Mouse (Mus musculus) right cerebral cortex, postnatal 10 days (tissue): ENCODE measurements around the gene Spg11.
"Not testable (repeated sequence)": the region's sequence is repeated elsewhere in the genome, so short reads cannot be mapped to it uniquely, and the experiment has no call there.

ENCODE experiments used
- DNase-seq, 2 experiments: peaks; one replicate each; pipeline ENCODE4 v3.0.0; 2021; ENCODE audit warnings: low spot score in 2 of 2

The Spg11 gene

GRCm38 (mm10) chr2:122145756-122146155, 27.6 kb upstream of the Spg11 start:
- DNase-seq = no peak

- DNase-seq = no peak
These were observed 24.9 kb upstream of the Spg11 start for GRCm38 (mm10) chr2:122143111-122143510.

- no peak for DNase-seq
These were observed 23.3 kb upstream of the Spg11 start for GRCm38 (mm10) chr2:122141332-122141967.

DNA sequence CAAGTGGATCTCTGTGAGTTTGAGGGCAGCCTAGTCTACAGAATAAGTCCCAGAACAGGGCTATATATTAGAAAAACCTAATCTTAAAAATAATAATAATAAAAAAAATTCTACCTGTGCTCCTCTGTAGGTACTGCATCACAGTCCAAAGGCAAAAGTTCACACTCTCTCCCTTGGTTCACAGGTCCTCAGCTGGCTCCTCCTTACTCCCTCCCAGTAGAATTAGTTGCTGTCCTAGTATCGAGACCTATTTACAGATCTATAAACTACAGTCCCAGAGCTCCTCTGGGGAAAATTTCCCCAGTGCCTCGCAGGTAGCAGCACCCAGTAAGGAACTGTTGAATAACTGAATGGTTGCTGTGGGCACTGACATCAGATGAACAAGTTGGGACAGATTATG, 22.6 kb upstream of the Spg11 start:
- no peak for DNase-seq

DNA sequence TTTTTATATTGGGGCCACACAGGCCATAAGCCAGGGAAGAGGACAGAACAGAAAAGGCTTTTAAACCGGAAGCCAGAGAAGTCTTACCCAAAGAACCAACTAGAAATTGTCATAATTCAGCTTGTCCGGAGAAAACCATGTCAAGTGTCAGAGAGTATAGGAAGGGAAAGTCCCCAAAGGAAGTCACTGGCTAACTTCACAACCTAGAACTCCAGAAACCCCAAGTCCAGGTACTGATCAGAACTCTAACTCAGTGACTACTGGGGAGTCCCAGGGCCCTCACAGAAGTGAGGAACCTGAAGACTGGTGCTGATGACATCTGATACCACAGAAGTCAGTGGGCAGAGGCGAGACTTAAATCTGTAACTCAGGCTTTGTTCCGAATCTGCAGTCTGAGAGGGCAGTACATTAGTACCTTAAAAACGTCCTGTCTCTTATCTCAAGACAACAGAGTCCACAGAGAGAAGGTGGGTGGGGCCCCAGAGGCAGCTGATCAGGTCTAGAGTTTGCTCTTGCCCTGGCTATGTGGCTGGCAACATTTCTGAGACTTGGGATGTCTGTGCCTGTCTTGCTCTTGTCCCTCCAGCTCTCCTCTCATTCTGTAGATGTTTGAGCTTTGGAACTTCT, 19.8 kb upstream of the Spg11 start:
- DNase-seq = no peak

GRCm38 (mm10) chr2:122132618-122133017, 14.4 kb upstream of the Spg11 start:
- no peak for DNase-seq

DNA sequence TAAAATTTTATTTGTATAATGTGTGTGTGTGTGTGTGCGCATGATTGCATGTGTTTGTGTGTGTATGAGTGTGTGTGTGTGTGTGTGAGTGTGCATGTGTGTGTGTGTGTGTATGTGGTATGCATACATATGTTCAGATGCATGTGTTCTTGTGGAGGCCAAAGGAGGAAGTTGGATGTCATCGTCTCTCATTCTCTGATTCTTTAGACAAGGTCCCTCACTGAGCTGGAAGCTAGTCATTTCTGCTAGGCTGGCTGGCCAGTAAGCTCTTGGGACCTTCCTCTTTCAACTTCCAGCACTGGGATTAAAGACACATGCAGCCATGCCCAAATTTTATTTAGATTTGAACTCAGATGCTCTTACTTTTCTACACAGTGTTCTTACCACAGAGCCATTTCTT, 13.9 kb upstream of the Spg11 start:
- no peak for DNase-seq

DNA sequence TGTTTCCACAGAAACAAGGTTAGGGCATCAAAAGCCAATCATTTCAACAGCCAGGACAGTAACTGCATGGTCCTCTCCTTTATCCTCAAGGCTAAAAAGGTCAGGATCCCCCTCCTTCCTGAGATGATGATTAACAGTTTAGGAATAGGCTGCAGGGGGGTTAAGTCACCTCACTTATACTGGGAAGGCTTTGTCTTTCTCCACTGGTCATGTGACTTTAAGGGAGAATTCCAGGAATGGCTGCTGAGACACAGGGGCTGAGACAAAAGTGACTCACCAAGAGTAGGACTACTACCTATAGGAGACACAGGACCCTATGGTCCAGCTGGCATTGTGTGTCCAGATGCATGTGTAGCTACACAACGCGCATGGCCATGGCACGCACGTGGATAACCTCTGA, 9.4 kb upstream of the Spg11 start:
- no peak for DNase-seq

GRCm38 (mm10) chr2:122126765-122127347, 8.7 kb upstream of the Spg11 start:
- no peak for DNase-seq

- DNase-seq = no peak
These were observed 7.7 kb upstream of the Spg11 start for GRCm38 (mm10) chr2:122125680-122126572.

GRCm38 (mm10) chr2:122116888-122117287, 1.3 kb downstream of the Spg11 start:
- DNase-seq = no peak

- no peak for DNase-seq
These were observed 8.5 kb downstream of the Spg11 start for GRCm38 (mm10) chr2:122109714-122110113.

GRCm38 (mm10) chr2:122108101-122108500, 10.1 kb downstream of the Spg11 start:
- no peak for DNase-seq

DNA sequence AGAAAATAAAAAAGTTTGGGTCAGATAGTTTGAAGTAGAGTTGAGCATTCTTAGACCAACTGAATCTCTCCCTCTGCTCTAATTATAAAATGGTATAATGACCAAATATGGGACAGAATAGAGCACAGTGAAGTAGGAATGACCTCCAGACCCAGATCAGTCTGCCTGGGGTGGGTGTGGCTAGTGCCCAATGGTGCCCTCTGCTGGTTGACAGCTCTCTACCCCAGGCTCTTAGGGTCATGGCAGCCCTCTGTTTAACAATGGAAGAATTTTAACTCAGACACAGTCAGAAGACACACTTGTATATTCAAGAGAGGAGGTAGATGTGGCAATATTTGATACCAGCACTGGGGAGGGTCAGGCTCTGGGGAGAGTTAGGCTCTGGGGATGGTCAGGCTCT, 16.1 kb downstream of the Spg11 start:
- no peak for DNase-seq

GRCm38 (mm10) chr2:122097686-122098085, 20.5 kb downstream of the Spg11 start:
- DNase-seq = not testable (repeated sequence)

DNA sequence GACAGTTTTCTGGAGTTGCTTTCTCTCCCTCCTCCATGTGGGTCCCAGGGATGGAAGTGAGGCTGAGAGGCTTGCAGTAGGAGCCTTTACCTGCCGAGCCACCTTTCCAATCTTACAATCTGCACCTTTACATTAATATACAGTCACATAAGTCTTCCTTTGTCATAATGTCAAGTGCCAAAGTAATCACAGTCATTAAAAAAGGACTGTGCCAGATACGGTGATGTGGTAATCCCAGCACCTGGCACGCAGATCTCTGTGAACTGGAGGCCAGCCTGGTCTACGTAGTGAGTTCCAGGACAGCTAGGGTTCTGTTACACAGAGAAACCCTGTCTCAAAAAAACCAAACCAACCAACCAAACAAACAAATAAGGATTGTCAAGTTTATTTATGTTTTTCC, 24.3 kb downstream of the Spg11 start:
- DNase-seq = no peak

- no peak for DNase-seq
These were observed 31.7 kb downstream of the Spg11 start for GRCm38 (mm10) chr2:122086446-122086845.

- no peak for DNase-seq
These were observed 36.3 kb downstream of the Spg11 start for GRCm38 (mm10) chr2:122081728-122082456.

DNA sequence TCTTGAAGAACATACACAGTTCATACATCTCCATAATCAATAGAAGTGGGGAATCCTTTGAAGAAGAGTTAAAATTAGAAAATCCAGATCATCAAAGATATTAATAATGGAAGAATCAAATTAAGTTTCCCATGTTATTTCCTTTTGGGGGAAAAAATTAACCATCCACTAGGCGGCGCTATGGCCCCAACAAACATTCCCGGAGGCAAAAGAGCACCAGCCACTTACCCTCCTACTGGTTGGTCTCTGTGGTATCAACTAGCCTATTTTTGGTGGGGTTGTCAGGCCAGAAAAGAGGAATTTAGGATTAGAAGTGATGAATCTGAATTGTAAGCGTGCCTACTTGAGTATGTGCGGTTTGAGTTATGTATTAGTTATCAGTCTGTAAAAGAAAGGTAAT, 48.3 kb downstream of the Spg11 start:
- no peak for DNase-seq

DNA sequence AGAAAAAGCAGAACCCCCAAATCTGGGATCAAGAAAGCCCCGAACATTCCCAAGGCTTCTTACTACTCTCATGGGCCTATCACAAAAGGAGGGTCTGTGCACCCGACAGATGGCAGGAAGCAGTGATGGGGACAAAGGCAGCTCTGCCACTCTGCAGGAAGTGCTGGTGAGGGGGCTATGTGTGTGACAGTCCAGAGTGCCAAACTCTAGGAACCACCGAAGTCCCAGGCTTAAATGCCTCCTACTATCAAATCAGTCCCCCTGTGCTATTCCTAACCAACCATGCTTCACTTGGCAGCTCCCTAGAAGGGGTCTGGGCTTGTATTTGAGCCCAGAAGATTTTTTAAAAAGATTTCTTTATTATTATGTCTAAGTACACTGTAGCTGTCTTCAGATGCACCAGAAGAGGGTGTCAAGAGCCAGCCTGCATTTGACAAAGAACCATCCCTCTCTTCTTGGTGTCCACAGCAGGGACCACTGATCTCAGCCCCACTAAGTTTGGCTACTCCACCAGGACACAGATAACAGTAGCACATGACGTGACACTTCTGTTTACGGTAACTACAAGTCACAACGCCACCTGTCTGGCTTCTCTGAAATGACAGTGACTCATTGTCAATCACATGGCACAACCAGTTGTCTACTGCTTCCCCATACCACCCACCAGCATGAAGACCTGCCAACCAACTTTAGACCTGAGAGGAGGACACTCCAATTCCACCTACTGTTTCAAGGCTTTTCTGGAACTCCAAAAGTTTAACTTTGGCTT, 48.9 kb downstream of the Spg11 start:
- DNase-seq = no peak

DNA sequence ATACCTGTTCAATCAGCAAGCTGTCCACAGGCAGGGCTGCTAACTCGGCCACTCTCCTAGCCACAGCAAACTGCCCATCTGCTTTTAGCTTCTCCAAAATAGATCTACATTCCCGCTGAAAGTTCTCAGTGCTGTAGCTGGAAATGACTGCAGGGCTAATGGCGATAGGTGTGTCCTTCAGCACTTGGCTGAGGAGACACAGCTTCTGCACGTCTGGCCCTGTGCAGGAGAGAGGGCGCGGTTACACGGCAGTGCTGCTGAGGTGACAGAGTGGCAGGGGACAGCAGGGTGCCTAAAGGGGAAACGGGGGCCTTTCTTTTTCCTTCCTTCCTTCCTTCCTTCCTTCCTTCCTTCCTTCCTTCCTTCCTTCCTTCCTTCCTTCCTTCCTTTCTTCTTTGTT, 51.9 kb downstream of the Spg11 start:
- no peak for DNase-seq
